Mouse (Mus musculus) splenic B cell, adult 2 months (primary cell): Measurements from ENCODE around the gene Stox1.

Experiments used
- DNase-seq: peaks from one replicate; pipeline ENCODE4 v3.0.0-alpha.2; 2011; ENCODE audit warnings: low read depth, low spot score
- H3K27me3 ChIP-seq: 2 replicates; pipeline ENCODE4 v1.6.1; 2012; ENCODE audit warnings: mild to moderate bottlenecking, low read length, moderate library complexity, mixed read lengths; ENCODE audit not compliant: control insufficient read depth, poor library complexity, insufficient read depth, severe bottlenecking
- H3K36me3 ChIP-seq: 2 replicates; pipeline ENCODE4 v1.6.1; 2012; ENCODE audit warnings: mild to moderate bottlenecking, low read length, moderate library complexity, mixed read lengths; ENCODE audit not compliant: control insufficient read depth, poor library complexity, insufficient read depth, severe bottlenecking

Gene Stox1

GRCm38 (mm10) chr10:62683043-62683442, 42.9 kb downstream of the Stox1 start:
- no peaks in the 10 kb centered on the region for H3K36me3 ChIP-seq
- peak; percentile 39 for DNase-seq
- H3K27me3 ChIP-seq = no peaks in the 10 kb centered on the region

DNA sequence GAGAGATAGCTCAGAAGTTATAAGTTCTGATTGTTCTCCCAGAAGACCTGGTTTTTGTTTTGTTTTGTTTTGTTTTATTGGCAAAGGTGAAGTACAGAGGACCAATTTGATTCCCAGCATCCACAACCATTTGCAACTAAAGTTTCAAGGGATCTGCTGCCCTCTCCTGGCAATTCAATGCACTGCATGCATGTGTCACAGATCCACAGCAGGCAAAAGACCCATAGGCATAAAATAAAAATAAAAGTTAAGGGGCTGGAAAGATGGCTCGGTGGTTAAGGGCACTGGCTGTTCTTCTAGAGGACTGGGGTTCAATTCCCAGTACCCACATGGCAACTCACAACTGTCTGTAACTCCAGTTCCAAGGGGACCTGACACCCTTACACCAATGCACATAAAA, 46.1 kb downstream of the Stox1 start:
- peak; percentile 50 for DNase-seq
- Histone ChIP-seq H3K36me3 (no peaks in the 10 kb centered on the region), H3K27me3 (no peaks in the 10 kb centered on the region)

DNA sequence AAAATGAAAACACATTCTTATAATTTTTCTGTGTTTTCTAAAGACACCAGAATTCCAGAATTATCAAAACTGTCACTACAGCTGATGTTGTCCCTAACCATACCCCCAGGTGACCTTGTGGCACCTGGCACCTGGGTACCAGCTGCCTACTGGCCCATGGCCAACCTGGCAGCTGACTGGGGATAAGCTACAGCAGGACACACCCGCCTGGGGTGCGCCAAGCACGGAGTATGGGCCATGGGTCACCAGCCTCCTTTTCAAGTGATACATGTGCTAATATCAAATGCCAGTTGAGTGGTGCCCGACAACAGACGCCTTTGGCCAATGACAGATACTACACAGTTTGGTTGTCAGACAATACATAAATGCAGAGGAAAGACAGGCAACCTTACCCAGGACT, 48.6 kb downstream of the Stox1 start:
- Histone ChIP-seq H3K36me3 (no peaks in the 10 kb centered on the region), H3K27me3 (no peaks in the 10 kb centered on the region)
- no peak for DNase-seq

- H3K36me3 ChIP-seq = no peaks in the 10 kb centered on the region
- no peaks in the 10 kb centered on the region for H3K27me3 ChIP-seq
- no peak for DNase-seq
Observed at GRCm38 (mm10) chr10:62676196-62676595, 49.7 kb downstream of the Stox1 start.

DNA sequence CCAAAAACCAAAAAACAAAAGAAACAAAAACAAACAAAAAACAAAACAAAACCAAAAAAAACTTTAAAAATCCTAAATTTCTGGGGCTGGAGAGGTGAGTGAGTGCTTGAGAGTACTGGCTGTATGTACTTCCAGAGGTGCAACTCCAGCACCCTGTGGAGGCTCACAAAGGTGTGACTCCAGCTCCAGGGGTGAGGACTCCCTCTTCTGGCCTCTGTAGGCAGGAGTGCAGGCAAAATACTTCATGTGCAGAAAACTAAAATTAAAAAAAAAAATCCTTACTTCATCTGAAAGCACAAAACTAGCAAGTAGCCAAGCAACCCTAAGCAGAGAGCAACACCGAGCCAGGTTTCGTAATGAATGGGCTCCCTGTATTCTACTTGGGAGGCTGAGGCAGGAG, 53.6 kb downstream of the Stox1 start:
- no peak for DNase-seq
- Histone ChIP-seq H3K36me3 (no peaks in the 10 kb centered on the region), H3K27me3 (no peaks in the 10 kb centered on the region)

- no peaks in the 10 kb centered on the region for H3K27me3 ChIP-seq
- no peaks in the 10 kb centered on the region for H3K36me3 ChIP-seq
- no peak for DNase-seq
Observed at GRCm38 (mm10) chr10:62669245-62669644, 56.7 kb downstream of the Stox1 start.

DNA sequence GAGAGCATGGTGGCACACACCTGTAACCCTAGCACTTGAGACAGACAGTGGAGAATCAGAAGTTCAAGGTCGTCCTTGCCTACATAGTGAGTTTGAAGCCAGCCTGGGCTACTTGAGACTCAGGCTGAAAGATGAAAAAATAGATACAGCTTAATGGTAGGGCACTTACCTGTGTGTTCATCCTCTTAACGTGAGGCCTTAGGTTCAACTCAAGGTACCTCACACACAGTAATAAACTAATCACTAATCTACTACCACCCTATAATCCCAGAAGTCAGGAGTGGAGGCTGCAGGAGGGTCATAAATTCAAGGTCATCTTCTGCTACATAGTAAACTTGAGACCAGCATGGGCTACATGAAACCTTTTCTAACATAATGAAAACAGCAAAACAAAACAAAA, 57.5 kb downstream of the Stox1 start:
- Histone ChIP-seq H3K27me3 (no peaks in the 10 kb centered on the region), H3K36me3 (no peaks in the 10 kb centered on the region)
- DNase-seq = no peak

DNA sequence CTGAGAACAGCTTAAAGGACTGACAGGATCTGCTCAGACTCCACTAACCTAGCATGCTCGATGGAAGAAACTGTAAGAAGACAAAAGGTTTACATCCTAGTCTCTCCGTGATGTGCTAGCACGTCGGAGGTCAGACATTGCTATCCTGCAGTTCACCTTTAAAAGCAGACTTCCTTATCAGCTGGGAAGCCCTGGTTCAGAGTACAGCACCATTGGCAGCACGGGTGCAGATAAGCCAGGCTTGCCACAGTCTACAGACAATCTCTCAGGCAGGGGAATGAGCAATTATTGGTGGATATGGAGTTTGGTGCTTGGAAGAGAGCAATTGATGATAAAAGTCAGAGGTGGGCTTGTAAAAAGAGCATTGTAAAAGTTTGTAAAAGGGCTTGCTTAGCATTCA, 57.9 kb downstream of the Stox1 start:
- Histone ChIP-seq H3K27me3 (no peaks in the 10 kb centered on the region), H3K36me3 (no peaks in the 10 kb centered on the region)
- DNase-seq = no peak

DNA sequence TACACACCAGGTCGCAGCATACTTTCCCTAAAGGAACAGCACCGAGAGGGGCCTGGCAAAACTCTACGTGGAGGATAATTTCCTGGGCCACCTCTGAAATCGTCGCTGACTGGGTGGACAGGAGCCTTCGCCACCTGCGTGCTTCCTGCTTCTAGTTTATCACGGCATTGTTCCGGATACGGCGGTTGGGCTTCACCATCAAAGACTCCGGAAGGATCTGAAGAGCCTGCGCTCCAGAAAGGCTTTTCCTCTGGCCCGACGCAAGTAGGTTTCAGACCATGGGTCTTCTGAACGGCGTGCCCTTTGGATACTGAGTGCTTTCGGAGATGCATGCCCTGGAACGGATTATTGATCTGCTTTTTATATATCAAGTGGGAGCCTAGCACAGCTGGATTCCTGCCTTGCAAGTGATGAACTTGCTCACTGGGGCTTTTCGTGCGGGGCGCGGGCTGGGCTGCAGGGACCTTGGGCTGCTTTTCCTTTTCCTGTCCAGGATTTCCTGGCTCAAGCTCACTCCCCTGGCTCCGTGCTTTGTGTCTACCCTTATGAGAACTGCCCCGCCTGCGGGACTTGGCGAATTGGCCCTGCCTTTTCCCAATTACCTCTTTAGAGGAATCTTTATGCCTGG, 60.9 kb downstream of the Stox1 start:
- DNase-seq = peak; percentile 47
- no peaks in the 10 kb centered on the region for H3K36me3 ChIP-seq
- H3K27me3 ChIP-seq = no peaks in the 10 kb centered on the region; the same call in 1 of the 2 replicates

DNA sequence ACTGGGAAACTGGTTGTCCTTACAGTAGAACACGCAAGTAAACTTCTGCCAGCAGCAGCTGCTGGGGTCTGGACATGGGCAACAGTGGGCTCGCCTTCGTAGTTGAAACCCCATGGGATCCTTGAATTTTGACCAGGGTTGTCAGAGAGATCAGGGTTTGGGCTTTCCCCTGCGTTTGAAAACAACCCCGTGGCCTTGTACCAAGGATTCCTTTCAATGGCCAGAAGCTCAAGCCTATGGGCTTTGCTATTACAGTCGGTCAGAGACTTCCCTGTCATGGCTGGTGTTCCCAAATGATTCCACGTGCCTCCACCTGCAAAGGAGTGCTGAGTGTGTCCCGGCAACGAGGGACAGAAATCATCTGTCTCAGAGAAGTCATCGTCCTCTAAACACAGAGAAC, 61.8 kb downstream of the Stox1 start:
- Histone ChIP-seq H3K36me3 (no peaks in the 10 kb centered on the region), H3K27me3 (no peaks in the 10 kb centered on the region; the same call in 1 of the 2 replicates)
- no peak for DNase-seq

DNA sequence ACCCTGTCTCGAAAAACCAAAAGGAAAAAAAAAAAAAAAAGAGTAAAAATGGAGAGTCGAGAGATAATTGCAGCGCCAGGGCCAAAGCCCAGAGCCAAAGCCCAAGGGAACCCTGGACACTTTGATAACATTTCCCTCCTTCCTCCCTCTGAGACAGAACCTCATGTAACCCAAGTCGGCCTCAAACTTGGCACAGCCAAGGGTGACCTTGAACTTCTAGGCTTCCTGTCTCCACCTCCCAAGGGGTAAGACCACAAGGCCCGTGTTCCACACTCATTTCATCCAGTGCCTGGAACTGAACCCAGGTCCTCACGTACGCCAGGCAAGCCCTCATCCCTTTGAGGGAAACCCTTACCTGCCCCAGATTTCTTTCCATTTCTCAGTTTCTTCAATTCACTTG, 69.2 kb downstream of the Stox1 start:
- Histone ChIP-seq H3K27me3 (no peaks in the 10 kb centered on the region), H3K36me3 (no peaks in the 10 kb centered on the region)
- no peak for DNase-seq

GRCm38 (mm10) chr10:62651961-62652360, 74.0 kb downstream of the Stox1 start:
- no peak for DNase-seq
- Histone ChIP-seq H3K27me3 (no peaks in the 10 kb centered on the region), H3K36me3 (no peaks in the 10 kb centered on the region)

- peaks cover 3% of the 10 kb centered on the region; the same call in 1 of the 2 replicates for H3K36me3 ChIP-seq
- H3K27me3 ChIP-seq = no peaks in the 10 kb centered on the region
- DNase-seq = peak; percentile 97
Observed at GRCm38 (mm10) chr10:62650881-62651810, 74.8 kb downstream of the Stox1 start, which contains the start of gene Ddx50. Gene Ddx50 (minus strand): TSS chr10:62651218.

DNA sequence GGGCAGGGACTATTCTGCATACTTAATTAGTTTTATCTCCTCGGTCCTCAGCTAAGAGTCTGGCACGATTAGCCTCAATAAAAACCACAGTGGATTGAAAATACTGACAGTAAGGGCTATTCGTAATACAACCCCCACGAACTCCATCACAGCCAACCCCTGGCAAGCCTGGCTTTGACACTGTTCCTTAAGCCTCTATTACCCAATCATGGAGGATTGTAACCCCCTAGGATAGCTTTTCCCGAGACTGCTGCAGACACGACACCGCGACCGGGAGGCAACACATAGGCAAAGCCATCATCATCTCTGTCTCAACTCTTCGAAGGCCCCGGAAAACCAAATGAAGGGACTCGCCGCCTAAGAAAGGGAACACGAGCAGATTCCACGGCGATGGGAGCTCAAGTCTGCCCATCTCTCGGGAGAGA, 75.6 kb downstream of the Stox1 start:
- no peak for DNase-seq
- peaks cover 4% of the 10 kb centered on the region; the same call in 1 of the 2 replicates for H3K36me3 ChIP-seq
- no peaks in the 10 kb centered on the region for H3K27me3 ChIP-seq
